Mouse (Mus musculus): Measurements from ENCODE around the gene Hormad2.
A peak's percentile ranks its signal among the peaks of the same experiment; 100 is the strongest.

Gene Hormad2

DNA sequence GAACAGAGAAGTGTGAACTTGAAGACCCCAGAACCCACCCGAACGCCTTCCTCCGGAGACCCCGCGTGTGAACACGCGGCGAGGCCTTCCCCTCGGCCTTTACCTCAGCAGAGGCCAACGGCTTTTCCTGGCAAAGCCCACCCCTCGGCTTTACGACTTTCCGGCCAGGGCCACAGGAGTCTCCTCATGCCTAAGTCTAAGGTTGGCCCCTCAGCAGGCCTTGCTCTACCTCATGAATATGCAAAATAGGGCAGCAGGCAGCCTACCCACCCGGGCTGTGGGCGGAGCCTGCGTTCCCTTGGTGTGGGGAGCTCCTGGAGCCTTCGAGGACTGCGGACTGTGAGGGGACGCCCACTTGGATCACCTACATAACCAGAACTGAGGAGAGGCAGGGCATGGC, at the start of gene Hormad2:
Hormad2 (minus strand) TSS at position 128 of the 400 bp plus-strand sequence.
- DNase-seq = peak; percentile 16 to 51

GRCm38 (mm10) chr11:4489207-4489606, 48.3 kb upstream of the Hormad2 start:
- no peak for DNase-seq

- no peak for DNase-seq
Observed at GRCm38 (mm10) chr11:4488798-4489197, 47.9 kb upstream of the Hormad2 start.

GRCm38 (mm10) chr11:4488367-4488766, 47.5 kb upstream of the Hormad2 start:
- no peak for DNase-seq

GRCm38 (mm10) chr11:4487401-4487965, 46.6 kb upstream of the Hormad2 start:
- no peak for DNase-seq

DNA sequence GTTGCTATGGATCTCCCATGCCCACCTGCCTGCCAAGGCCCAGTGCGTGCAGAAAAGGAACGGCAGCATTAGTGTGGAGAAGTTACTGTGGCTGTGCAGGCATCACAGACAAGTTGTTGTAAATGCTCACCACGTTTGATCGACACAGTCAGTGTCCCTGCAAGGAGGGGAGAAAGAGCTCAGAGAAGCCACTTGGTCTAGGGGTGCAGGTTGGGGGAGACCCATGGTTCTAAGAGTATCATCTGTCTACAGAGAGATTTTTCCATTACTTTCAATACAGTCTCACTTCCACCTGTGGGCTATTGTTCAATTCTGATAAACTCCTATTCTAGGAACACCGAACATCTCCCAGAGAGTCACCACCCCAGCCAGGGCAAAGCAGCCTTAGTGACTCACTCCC, 43.6 kb upstream of the Hormad2 start:
- DNase-seq = no peak

GRCm38 (mm10) chr11:4482641-4483040, 41.7 kb upstream of the Hormad2 start:
- peak; percentile 41 to 79 for DNase-seq

DNA sequence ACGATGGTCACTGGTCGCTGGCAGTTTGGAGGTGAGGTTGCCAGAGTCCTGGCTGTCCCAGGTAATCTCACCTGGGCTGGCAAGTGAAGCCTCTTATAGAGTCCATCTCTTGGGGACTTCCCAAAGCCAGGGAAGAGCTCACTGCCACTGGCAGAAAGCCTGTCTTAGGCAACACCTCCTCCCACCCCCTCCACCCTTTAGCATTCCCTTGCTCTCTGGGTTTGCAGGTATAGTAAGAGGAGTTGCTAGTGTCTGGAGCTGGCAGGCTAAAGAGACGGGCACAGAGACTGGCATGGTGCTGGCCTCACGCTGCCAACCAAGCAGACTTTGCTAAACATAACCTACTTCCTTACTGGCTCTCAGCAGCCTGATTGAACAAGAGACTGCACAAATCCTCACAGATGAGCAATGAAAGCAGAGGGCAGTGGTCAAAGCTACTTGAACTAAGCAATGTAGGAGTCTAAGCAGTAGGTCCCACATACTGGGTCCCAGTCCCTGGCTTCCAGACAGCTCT, 35.3 kb upstream of the Hormad2 start:
- peak in 1 of 2 experiments; percentile 32 for DNase-seq

DNA sequence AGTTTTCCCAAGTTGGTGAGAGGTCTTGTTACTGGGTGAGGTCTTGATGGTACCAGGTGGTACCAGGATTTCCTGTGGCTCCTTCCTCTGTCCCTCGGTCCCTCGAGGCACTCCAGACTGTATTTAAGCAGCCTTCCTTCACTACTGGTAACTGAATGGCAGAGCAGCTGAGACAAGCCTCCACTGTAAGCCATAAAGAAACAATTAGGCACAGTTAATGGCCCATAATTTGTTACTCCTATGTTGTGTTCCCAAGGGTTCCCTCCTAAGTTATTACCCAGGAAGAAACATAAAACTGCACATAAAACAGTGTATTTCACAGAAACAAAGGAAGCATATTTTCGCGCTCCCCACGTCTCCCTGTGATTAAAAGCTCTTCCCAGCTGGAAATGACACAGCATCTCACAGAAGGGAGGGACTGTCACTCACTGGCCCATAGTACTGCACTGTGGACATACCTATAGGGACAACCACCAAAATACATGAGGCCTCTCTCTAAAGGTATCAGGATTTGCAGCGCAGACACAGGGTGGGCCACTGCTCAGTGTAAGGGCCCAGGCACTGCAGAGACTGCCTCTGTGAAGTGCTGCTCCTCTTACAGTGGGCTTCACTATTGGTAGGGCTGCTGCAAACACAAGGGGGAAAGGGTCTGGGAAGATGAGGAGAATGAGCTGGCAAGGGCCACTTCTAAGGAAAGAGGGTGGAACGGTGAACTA, 31.7 kb upstream of the Hormad2 start:
- peak in 1 of 2 experiments; percentile 15 for DNase-seq

GRCm38 (mm10) chr11:4471734-4472133, 30.8 kb upstream of the Hormad2 start:
- no peak for DNase-seq

- DNase-seq = peak in 1 of 2 experiments; percentile 9
Observed at GRCm38 (mm10) chr11:4471251-4471650, 30.3 kb upstream of the Hormad2 start.

DNA sequence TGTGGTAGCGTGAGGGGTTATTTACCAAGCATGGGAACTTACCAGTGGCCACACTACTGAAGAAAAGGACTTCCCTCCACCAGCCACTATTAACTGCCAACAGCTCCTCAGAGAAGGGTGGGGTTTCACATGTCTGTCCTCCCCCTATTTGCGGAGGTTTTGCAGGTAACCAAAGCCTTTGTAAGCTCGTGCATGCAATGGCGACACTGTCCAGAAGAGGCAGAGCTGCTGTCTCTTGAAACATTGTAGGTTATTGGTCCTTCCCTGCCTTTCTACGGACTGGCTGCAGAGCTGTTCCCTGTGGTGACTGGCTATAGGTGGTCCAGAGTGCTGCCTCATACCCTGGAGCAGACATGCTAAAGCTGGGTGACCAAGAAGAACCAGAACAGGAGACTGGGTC, 28.2 kb upstream of the Hormad2 start:
- DNase-seq = peak in 1 of 2 experiments; percentile 15

DNA sequence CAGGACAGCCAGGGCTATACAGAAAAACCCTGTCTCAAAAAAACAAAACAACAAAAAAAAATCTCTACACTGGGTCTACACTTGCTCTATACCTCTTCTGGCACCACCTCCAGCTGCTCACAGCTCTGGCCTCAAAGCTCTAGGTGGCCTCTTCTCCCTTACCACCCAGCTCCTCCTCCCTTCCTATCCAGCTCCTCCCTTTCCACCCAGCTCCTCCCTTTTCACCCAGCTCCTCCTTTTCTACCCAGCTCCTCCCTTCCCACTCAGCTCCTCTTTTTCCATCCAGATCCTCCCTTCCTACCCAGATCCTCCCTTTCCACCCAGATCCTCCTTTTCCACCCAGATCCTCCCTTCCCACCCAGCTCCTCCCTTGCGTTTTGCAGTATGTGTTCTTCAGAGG, 26.5 kb upstream of the Hormad2 start:
- no peak for DNase-seq

DNA sequence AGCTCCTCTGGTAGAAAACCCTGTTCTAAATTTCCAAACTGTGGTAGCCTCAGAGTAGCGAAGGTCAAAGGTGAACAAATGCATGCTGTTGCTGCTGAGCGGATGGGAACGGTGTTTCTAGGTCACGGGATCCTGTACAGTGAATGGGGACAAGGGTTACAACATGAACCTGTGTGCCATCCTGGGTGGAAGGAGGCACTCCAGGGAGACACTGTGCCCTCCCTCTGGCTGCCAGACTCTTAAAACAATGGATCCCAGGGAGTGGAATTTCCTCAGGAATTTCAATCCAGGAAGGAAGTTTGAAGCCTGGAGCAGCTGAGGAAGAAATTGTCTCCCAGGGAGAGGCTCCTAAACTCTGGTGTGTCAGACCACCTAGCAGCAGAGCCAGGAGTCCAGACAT, 25.3 kb upstream of the Hormad2 start:
- DNase-seq = peak; percentile 23 to 64

DNA sequence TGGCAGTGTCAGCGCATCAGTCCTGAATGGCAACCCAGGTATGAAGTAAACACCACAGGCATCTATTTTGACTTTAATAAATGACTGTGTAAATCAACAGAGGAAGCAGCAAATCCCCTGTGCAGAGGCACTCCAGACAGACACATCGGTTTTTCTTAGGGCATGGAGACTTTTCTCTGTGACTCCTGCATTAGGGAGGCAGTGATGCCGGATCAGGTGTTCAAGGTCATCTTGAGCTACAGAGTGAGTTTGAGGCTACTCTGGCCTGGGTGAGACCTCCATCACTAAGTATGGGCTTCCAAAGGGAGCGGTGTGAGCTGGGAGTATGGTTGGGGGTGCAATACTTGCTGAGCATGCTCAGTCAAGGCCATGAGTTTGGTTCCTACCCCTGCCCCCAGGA, 23.7 kb upstream of the Hormad2 start:
- DNase-seq = peak in 1 of 2 experiments; percentile 21

DNA sequence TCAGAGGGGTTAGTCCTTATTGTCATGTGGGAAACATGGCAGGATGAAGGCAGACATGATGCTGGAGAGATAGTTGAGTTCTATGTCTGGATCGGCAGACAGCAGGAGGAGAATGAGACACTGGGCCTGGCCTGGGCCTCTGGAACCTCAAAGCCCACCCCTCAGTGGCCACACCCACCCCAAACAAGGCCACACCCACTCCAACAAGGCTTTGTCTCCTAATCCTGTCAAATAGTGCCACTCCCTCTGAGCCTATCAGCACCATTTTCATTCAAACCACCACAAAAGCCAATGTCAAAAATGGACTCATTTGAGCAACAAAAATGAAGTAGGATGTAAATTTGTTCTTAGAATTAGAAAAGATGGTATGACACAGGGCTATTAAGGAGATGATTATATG, 23.3 kb upstream of the Hormad2 start:
- DNase-seq = no peak

DNA sequence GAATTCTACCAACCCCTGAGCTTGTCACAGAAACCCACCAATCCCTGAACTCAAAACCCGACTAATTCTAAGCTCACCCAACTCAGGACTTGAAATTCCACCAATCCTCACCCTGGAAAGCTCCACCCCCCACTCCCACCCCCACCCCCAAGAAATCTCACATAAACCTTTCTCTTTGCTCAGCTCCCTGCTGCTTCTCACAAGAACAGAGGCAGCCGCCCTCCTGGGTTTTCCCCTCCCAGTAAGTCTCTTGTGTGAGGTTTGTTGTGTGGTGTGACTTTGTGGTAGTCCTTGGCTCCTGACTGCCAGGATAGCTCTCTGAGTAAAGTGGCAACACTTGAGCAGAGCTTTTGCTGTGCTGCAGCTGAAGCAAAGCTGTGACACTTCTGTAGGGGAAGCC, 22.0 kb upstream of the Hormad2 start:
- DNase-seq = no peak

DNA sequence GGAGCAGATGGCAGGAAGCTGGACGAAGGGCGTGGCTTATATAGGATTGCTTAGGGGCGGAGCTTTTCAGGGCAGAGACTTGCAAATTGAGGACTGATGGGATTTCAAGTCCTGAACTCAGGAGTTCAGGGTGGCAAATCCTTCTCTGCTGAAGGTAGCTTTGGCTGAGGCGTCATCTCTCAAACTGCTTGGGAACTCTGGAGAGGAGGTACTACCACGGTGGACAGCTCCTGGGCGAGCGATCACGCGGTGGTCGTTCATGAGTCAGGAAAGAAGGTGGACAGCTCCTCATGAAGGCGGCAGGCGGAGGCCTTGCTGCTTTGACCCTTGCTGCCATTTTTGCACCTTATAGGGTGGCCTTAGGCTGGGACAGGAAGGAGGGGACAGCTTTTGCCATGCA, 20.2 kb upstream of the Hormad2 start:
- no peak for DNase-seq

GRCm38 (mm10) chr11:4460615-4461014, 19.7 kb upstream of the Hormad2 start:
- no peak for DNase-seq

DNA sequence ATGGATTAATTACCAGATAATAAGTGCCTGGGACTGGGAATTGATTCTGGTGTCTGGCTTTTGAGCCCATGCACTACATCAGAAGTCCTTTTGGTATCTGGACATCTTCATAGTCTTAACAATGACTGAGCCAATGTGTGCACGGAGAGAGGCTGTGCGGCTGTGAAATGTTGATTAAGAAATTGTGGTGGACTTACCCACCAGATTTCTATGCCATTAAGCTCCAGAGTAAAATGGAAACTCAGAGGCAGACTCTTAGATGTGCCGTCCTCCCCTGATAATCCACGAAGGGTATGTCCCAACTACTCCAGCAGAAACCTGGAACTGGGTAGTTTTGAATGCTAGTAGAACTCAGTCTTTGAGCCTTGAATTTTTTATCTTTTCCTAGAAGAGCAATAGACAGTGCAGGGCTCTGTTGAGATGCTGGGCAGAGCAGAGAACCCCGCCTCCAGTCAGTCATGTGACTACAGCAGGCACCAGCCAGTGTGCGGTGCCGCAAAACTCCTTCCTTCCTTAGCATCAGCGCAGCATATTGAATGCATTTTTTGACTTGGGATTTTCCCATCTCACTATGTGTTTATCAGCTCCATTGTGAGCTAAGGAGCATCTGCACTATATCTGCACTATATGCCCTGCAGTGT, 14.1 kb upstream of the Hormad2 start:
- DNase-seq = no peak

GRCm38 (mm10) chr11:4452467-4453184, 11.7 kb upstream of the Hormad2 start:
- no peak for DNase-seq

GRCm38 (mm10) chr11:4451116-4451515, 10.2 kb upstream of the Hormad2 start:
- DNase-seq = peak; percentile 49 to 64

DNA sequence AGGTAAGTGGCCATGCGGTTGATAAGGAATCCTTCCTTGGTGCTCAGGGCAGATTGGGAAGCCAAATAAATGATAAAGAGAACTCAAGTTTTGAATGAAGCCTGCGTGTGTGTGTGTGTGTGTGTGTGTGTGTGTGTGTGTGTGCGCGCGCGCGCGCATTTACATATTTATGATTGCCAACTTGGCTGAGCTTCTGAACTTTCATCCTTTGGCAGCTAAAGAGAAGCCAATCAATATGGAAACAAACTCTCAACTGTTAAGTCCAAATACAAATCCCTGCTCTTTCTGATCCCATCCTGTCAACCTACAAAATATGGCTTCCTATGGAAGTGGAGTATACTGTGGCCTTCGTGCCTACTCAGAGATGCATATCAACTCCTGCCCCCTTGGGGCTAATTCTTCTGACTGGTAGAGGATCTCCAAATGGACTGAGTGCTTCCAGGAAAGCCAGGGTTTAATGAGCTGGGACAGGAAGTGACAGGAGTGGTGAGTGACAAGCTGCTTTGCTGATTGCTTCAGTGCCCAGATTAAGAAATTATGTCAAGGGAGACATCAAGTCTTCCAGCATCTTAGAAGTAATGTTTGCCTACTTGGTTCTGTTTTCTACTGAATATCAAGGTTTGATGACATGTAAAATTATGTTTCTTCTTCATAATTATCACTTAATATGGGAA, 5.4 kb upstream of the Hormad2 start:
- no peak for DNase-seq
